In genomic region chr15:62793569-62793968, GRCm38 (mm10) we compare ENCODE assay signal across 22 mouse cellular contexts.
DNase-seq lines count a peak whose midpoint lies in the region; ATAC-seq and TF ChIP-seq lines count a peak whose summit lies in the region.
"Had no signal": no experiment of that assay in that cellular context is flagged by ENCODE, and none has a peak within 500 bp of the region (broad histone marks: within the 10 kb centered on the region; RNA-seq: fewer than 3 reads in every experiment).

No protein-coding gene starts in this region.

- DNase-seq in heart, adult 11 months, result peak; percentile 45
- no peak for DNase-seq in heart, adult 2 months
- DNase-seq in thymus, postnatal 4 days, result peak; percentile 11
- no peak for DNase-seq in thymus, postnatal 25 days
- DNase-seq in cerebellum, adult 2 months, result no peak
- DNase-seq: adrenal gland, adult 8-10 months; adrenal gland, postnatal 36 days; B cell, adult 2 months; cerebellum, adult 11-12 months; cerebellum, adult 8-10 months; cerebellum, adult 9-11 months; cerebellum, postnatal 14 days; cerebellum, postnatal 36 days; embryo, embryonic 11 days had no signal

- H3K4me1 ChIP-seq in heart, adult 2 months (ENCODE audit: control insufficient read depth, insufficient read depth, low read length), result no peaks in the 10 kb centered on the region
- H3K4me1 ChIP-seq in cerebellum, adult 2 months (ENCODE audit: control insufficient read depth, insufficient read depth, low read length), result no peaks in the 10 kb centered on the region
- H3K4me1 ChIP-seq: embryonic facial prominence, embryonic 13.5 days; embryonic facial prominence, embryonic 15.5 days; forebrain, embryonic 10.5 days; forebrain, embryonic 12.5 days had no signal

- no peak overlapping the region for H3K4me3 ChIP-seq in heart, adult 2 months
- H3K4me3 ChIP-seq in cerebellum, adult 2 months (replicated peaks; ENCODE audit: insufficient read depth, low read depth, low read length), result no peak overlapping the region
- H3K4me3 ChIP-seq: embryonic facial prominence, embryonic 13.5 days; embryonic facial prominence, embryonic 15.5 days; erythroblast, embryonic 14.5 days; forebrain, embryonic 10.5 days; forebrain, embryonic 12.5 days had no signal

- no peaks in the 10 kb centered on the region for H3K36me3 ChIP-seq in heart, adult 2 months (ENCODE audit: control insufficient read depth, insufficient read depth, low read length)
- H3K36me3 ChIP-seq: embryonic facial prominence, embryonic 13.5 days; embryonic facial prominence, embryonic 15.5 days; forebrain, embryonic 10.5 days; forebrain, embryonic 12.5 days had no signal

- no peak for TF ChIP-seq CTCF in heart, adult 2 months (IDR thresholded peaks at IDR 0.05)
- TF ChIP-seq CTCF in cerebellum, adult 2 months (IDR thresholded peaks at IDR 0.05; ENCODE audit: borderline replicate concordance, insufficient read depth, low read depth, low read length), result no peak

- no peaks in the 10 kb centered on the region for H3K79me2 ChIP-seq in heart, adult 2 months (replicated peaks; ENCODE audit: control insufficient read depth, insufficient read depth, low read length)

- no peak overlapping the region for H3K27ac ChIP-seq in heart, adult 2 months
- no peak overlapping the region for H3K27ac ChIP-seq in cerebellum, adult 2 months (ENCODE audit: insufficient read depth, low read length)
- H3K27ac ChIP-seq: embryonic facial prominence, embryonic 13.5 days; embryonic facial prominence, embryonic 15.5 days; forebrain, embryonic 10.5 days; forebrain, embryonic 12.5 days had no signal

- 96% methylated on average over 5 of the region's 5 CpGs for WGBS in heart, adult 2 months
- WGBS in cerebellum, adult 2 months, result 96% methylated on average over 5 of the region's 5 CpGs

- intact Hi-C loops in heart, adult 2 months (cut with DNase I), result no loop called here

- no peak for TF ChIP-seq POLR2A in heart, adult 2 months (IDR thresholded peaks at IDR 0.05; ENCODE audit: insufficient read depth, low read depth, low read length)
- TF ChIP-seq POLR2A in cerebellum, adult 2 months (IDR thresholded peaks at IDR 0.05; ENCODE audit: borderline replicate concordance, insufficient read depth, low read length), result no peak

- H3K27me3 ChIP-seq in heart, adult 2 months (ENCODE audit: control insufficient read depth, insufficient read depth, low read length), result no peaks in the 10 kb centered on the region
- H3K27me3 ChIP-seq in cerebellum, adult 2 months (ENCODE audit: control insufficient read depth, insufficient read depth, low read length), result no peaks in the 10 kb centered on the region
- H3K27me3 ChIP-seq: embryonic facial prominence, embryonic 13.5 days; embryonic facial prominence, embryonic 15.5 days; forebrain, embryonic 12.5 days had no signal

- TF ChIP-seq EP300 in heart, adult 2 months (IDR thresholded peaks at IDR 0.05; ENCODE audit: insufficient read depth, low read depth, low read length), result no peak

- H3K9ac ChIP-seq in heart, adult 2 months (ENCODE audit: low read depth, low read length), result no peak overlapping the region
- H3K9ac ChIP-seq: embryonic facial prominence, embryonic 13.5 days; embryonic facial prominence, embryonic 15.5 days; forebrain, embryonic 12.5 days had no signal

- peak; percentile 69 for ATAC-seq in inflammation-experienced regulatory T-cells, adult 6 months
- ATAC-seq: forebrain, embryonic 14.5 days; forebrain, embryonic 16.5 days had no signal

Comparison
In these comparisons a context has a peak if more than half of its experiments do, and no peak if none do; other contexts are left out.
1. DNase-seq: peak in heart, adult 11 months (single experiment) and thymus, postnatal 4 days (single experiment); none in heart, adult 2 months (0 of 2), thymus, postnatal 25 days (single experiment) and cerebellum, adult 2 months (0 of 2).